Comparison of ENCODE assay signal across 20 mouse cellular contexts in the genomic region with DNA sequence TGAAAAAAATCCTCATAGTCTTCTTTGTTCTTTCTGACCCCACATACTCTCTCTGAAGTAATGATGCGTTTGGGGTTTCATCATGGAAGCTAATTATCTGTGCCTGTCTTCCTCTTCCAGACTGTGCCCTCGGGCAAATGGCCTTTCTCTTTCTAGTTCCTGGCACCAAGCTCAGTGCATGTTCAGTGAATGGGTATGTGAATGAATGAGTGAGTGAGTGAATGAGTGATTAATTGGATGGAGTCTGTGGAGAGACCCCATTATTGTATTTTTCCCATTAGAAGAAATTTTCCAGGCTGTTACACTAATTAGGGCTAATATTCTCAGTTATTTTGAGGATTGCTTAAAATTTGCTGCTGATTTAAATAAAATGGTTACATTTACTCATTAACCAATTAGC.
A peak's percentile ranks its signal among the peaks of the same experiment; 100 is the strongest.
DNase-seq lines count a peak whose midpoint lies in the region; ATAC-seq and TF ChIP-seq lines count a peak whose summit lies in the region.
"Had no signal": no experiment of that assay in that cellular context is flagged by ENCODE, and none has a peak within 500 bp of the region (broad histone marks: within the 10 kb centered on the region; RNA-seq: fewer than 3 reads in every experiment).

No protein-coding gene starts in this region.

- no peak overlapping the region for H3K4me2 ChIP-seq in forebrain, embryonic 14.5 days (ENCODE audit: low read length)
- H3K4me2 ChIP-seq in forebrain, embryonic 11.5 days (ENCODE audit: low read depth, low read length, severe bottlenecking), result no peak overlapping the region

- TF ChIP-seq POLR2A in brain, embryonic 14.5 days (IDR thresholded peaks at IDR 0.05; ENCODE audit: borderline replicate concordance, extremely low read depth, insufficient read depth, insufficient read length, poor library complexity, severe bottlenecking), result no peak

- H3K36me3 ChIP-seq in forebrain, embryonic 14.5 days (ENCODE audit: control insufficient read depth, insufficient read depth, low read length), result no peaks in the 10 kb centered on the region
- H3K36me3 ChIP-seq in forebrain, embryonic 11.5 days (ENCODE audit: control insufficient read depth, insufficient read depth, low read length), result no peaks in the 10 kb centered on the region
- H3K36me3 ChIP-seq: G1E had no signal

- ATAC-seq in forebrain, embryonic 14.5 days, result 0 out of 2 replicates have a peak, but pooled peaks have one; percentile 32
- no peak for ATAC-seq in forebrain, embryonic 11.5 days (replicated peaks; ENCODE audit: low FRiP score)
- ATAC-seq: activated CD4-positive, CD25-positive, alpha-beta regulatory T cell, adult 4 months; CD4-positive, CD25-positive, alpha-beta regulatory T cell, adult 4 months; Patski had no signal

- H3K27me3 ChIP-seq in forebrain, embryonic 14.5 days (replicated peaks; ENCODE audit: control insufficient read depth, insufficient read depth, low read length), result no peaks in the 10 kb centered on the region
- no peaks in the 10 kb centered on the region for H3K27me3 ChIP-seq in forebrain, embryonic 11.5 days (ENCODE audit: control insufficient read depth, insufficient read depth, low read length)
- H3K27me3 ChIP-seq: CH12.LX, Patski had no signal

- no peak overlapping the region for H3K4me3 ChIP-seq in forebrain, embryonic 14.5 days (ENCODE audit: low read depth, low read length)
- no peak overlapping the region for H3K4me3 ChIP-seq in forebrain, embryonic 11.5 days (ENCODE audit: low read depth, low read length)

- H3K9ac ChIP-seq in forebrain, embryonic 14.5 days (ENCODE audit: low read length), result no peak overlapping the region
- no peak overlapping the region for H3K9ac ChIP-seq in forebrain, embryonic 11.5 days (ENCODE audit: low read length)

- peak; percentile 58 for DNase-seq in forebrain, embryonic 14.5 days (ENCODE audit: low spot score)
- no peak for DNase-seq in forebrain, embryonic 11.5 days (ENCODE audit: low spot score)
- peak; percentile 78 for DNase-seq in brain, embryonic 14.5 days (ENCODE audit: low read depth)
- DNase-seq in left cerebral cortex, postnatal 4 days, result no peak
- DNase-seq: adrenal gland, adult 2 months; adrenal gland, adult 8-10 months; adrenal gland, postnatal 10 days; adrenal gland, postnatal 14 days; adrenal gland, postnatal 25 days; adrenal gland, postnatal 36 days; B cell, adult 2 months; cerebellum, adult 11 months; cerebellum, adult 11-12 months; cerebellum, adult 18-20 months; cerebellum, adult 2 months had no signal

- intact Hi-C loops in left cerebral cortex, postnatal 4 days (cut with DNase I), result no loop called here

- no peaks in the 10 kb centered on the region for H3K9me3 ChIP-seq in forebrain, embryonic 14.5 days (replicated peaks; ENCODE audit: control insufficient read depth, low read length)
- H3K9me3 ChIP-seq in forebrain, embryonic 11.5 days (ENCODE audit: control insufficient read depth, low read length), result no peaks in the 10 kb centered on the region

- no peak overlapping the region for H3K27ac ChIP-seq in forebrain, embryonic 14.5 days (ENCODE audit: low read depth, low read length)
- no peak overlapping the region for H3K27ac ChIP-seq in forebrain, embryonic 11.5 days (ENCODE audit: low read depth, low read length)

- 18% methylated on average over 2 of the region's 2 CpGs for WGBS in forebrain, embryonic 14.5 days
- 56% methylated on average over 2 of the region's 2 CpGs for WGBS in forebrain, embryonic 11.5 days

- no peak for TF ChIP-seq CTCF in brain, embryonic 14.5 days (IDR thresholded peaks at IDR 0.05; ENCODE audit: borderline replicate concordance, extremely low read depth, insufficient read depth, insufficient read length)

- H3K4me1 ChIP-seq in forebrain, embryonic 14.5 days (ENCODE audit: control insufficient read depth, insufficient read depth, low read length), result no peaks in the 10 kb centered on the region
- H3K4me1 ChIP-seq in forebrain, embryonic 11.5 days (replicated peaks; ENCODE audit: control insufficient read depth, insufficient read depth, low read length), result no peaks in the 10 kb centered on the region

Comparison
In these comparisons a context has a peak if more than half of its experiments do, and no peak if none do; other contexts are left out.
1. DNase-seq: peak in forebrain, embryonic 14.5 days (single experiment) and brain, embryonic 14.5 days (single experiment); none in forebrain, embryonic 11.5 days (single experiment) and left cerebral cortex, postnatal 4 days (single experiment).